Mouse (Mus musculus) right cerebral cortex, postnatal 14 days (tissue): ENCODE data around the gene Snx25.

ENCODE experiments used
- DNase-seq: peaks from one replicate; pipeline ENCODE4 v3.0.0; 2022

Snx25 gene

GRCm38 (mm10) chr8:46007050-46007672, 144.8 kb downstream of the Snx25 start:
- DNase-seq: no peak

DNA sequence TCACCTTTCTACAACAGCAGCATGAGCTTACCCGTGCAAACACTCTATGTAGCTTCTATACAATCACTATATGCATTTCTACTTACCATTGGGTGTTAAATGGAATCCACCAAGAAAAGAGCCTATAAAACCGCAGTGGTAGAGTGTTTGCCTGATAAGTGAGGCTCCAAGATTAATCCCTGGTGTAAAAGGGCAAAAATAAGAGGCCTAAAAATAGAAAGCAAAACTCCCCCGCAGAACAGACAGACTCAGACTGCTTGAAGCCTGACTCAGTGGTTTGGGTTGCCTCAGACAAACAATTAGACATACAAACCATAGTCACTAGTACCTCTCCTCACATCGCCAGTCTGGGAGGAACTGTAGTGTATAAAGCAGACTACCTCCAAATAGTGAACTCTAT, 146.4 kb downstream of the Snx25 start, which contains the start of gene Ankrd37:
Gene Ankrd37 (minus strand): TSS at position 112 of the 400 bp plus-strand sequence.
- DNase-seq: no peak

DNA sequence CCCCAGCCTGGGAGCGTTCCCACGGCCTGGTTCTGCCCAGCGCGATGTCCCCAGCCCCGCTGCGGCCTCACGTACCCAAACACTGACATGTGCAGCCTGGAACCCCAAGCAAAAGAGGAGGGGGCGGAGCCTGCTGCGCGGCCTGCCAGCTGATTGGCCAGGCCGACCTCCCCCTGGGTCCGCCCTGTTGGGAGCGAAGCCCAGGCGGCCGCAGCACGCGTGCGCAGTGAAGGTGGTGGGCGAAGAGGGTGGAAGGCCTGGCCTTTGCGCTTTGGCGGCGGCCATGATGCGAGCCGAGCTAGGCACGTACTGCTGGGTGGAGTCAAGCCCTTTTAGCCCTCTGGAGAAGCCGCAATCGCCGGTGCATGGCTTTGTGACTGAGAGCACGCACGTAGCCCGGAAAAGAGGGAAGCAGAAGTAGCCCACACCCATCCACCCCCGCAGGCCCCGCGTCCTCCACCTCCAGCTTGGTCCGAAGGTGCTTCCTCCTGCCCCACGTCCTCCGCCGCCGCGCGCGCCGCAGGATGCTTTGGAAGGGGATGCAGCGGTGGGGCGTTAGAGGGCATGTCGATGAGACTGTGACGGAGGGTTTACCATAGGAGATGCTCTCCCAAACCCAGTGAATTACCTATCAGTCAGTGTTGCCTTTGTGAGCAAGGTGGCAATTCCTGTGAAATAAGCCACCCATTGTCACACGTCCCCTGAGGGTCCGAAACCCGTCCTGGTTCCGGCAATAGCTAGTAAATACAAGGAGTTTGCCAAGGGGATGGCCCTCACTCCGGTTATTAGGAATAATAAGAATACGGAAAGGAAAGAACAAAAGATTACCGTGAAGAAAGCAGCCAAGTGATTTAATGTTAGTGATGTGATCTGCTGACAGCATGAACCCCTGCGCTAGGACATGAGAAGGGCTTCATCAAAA, 151.9 kb downstream of the Snx25 start:
- DNase-seq: peak; percentile 97

DNA sequence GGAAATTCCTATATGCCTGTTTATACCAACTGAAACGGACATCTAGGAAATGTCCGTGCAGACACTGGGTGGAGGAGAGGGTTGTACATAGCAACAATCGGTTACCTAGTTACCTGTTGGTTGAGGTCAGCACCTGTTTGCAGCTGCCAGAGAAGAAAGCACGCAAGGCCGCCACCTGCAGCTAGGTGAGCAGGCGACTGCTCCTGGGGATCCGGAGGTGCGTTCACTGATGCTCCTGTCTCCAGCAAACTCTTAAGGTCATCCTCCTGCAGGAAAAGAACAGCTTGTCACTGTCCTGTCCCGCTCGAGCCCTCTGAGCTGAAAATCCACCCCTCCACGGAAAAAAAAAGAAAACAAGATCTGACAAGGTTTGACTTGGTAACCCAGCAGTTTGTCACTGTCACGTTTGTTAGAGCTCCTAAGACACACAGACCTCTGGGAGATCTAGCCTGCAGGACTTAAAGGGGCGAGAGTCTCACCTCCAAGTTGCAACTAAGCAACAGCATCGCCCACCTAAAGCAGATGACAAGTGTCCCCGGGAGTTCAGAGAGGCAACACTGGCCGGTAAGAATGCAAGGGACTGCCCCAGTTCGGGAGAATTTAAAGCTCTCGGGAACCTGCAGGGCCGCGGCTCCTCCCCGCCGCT, 152.7 kb downstream of the Snx25 start, which contains the start of gene Lrp2bp:
Gene Lrp2bp (plus strand): TSS at position 166 of the 646 bp plus-strand sequence.
- peak; percentile 14 for DNase-seq

DNA sequence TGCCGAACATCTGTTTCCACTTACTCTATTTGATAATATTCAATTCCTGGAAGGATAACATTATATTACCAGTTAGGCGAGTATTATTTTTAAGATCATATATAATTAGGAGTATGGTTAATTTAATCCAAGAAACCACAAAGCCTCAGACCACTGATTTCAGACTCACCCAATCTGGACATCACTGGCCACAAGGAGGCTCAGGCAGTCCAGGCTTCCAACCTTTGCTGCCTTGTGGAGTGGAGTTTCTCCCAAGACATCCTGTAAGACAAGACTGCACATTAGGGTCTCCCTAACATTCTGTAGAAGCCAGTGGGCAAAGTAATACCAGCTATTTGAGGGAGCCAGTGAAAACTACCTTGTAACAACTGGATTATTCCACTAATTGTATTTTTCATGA, 153.7 kb downstream of the Snx25 start:
- no peak for DNase-seq

DNA sequence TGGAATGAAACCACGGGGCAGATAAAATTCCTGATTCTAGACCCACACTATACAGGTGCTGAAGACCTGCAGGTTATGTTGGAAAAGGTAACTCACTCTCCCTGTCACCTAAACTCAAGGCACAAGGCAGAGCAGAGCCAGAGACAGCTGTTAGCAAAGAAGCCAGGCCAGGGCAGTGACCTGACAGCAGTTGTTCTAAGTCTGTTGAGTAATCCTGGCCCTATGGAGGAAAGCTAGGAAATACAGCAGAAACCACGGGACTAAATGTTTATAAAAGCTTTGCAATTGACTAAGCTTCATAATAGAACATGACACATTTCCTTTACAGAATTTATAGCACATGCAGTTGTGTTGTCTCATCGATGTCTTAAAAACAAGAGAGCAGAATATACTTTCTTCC, 156.4 kb downstream of the Snx25 start:
- no peak for DNase-seq

GRCm38 (mm10) chr8:45994111-45994510, 157.8 kb downstream of the Snx25 start:
- no peak for DNase-seq

GRCm38 (mm10) chr8:45990631-45991310, 161.2 kb downstream of the Snx25 start:
- no peak for DNase-seq

GRCm38 (mm10) chr8:45988189-45988588, 163.8 kb downstream of the Snx25 start:
- no peak for DNase-seq

DNA sequence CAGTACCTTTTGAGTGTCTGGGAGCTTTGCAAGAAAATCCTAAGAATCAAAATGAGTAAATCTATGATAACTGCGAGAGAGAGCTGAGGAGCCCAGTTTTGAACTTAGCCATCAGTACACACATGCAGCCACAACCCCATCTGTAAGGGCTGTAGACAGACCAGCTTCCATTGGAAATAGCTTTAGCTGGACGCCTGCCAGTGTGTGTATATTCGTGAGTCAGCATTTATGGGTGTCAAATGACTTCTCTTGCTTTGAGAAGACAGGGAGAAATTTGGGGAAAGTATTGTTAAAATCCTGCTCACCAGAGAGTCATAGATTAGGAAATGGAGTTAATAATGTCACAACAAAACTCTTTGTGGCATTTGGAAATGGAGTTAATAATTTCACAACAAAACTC, 165.3 kb downstream of the Snx25 start:
- no peak for DNase-seq
